Mouse (Mus musculus) left cerebral cortex, adult 2 months (tissue): ENCODE results near the gene Ky. TPM values are rescaled to one million over a fixed set of nuclear protein-coding genes. Genes with fewer than 3 reads are reported as not detected.

ENCODE experiments used
- DNase-seq, 2 experiments: peaks; one replicate each; pipeline ENCODE4 v3.0.0; 2021 to 2022; ENCODE audit warnings: low spot score in 2 of 2, mixed read lengths in 1 of 2; ENCODE audit errors: extremely low spot score in 1 of 2
- H3K27ac ChIP-seq: fragments of 200-600 bp; 2 replicates; pipeline ENCODE4 v1.8.1; 2022
- H3K4me3 ChIP-seq: fragments of 200-600 bp; 2 replicates; pipeline ENCODE4 v1.8.1; 2022
- CTCF ChIP-seq: fragments of 200-600 bp; IDR thresholded peaks from 2 replicates; pipeline ENCODE4 v1.8.1; 2022; ENCODE audit warnings: antibody characterized with exemption, mild to moderate bottlenecking, moderate library complexity
- intact Hi-C: fragments of 180-260 bp; cut with DNase I; formaldehyde crosslinking; loops from one replicate; pipeline ENCODE4 v1.15.1; 2025
- total RNA-seq, 2 experiments: library from RNA; stranded (reverse); gene quantifications; 2 replicates each; pipeline ENCODE4 v1.2.3; 2021

The Ky gene
- total RNA-seq, 2 experiments from 2014 or later = 2.0 to 2.1 TPM

- Histone ChIP-seq H3K4me3 (no peak overlapping the region), H3K27ac (no peak overlapping the region)
- TF ChIP-seq CTCF = no peak
- intact Hi-C loops = loop anchor here (2.0 to 10.0 kb wide), 2 partner anchors 853 to 1229 kb away; no protein-coding TSS in a partner anchor
- DNase-seq = no peak
Observed at GRCm38 (mm10) chr9:102543761-102544115, 38.2 kb downstream of the Ky start.

GRCm38 (mm10) chr9:102544116-102544772 is 38.7 kb downstream of the Ky start:
- TF ChIP-seq CTCF = no peak
- no peak for DNase-seq
- intact Hi-C loops = loop anchor here (2.0 to 10.0 kb wide), 2 partner anchors 853 to 1229 kb away; no protein-coding TSS in a partner anchor
- Histone ChIP-seq H3K4me3 (peak overlapping the region; percentile 36), H3K27ac (no peak overlapping the region)

- TF ChIP-seq CTCF = peak; percentile 95
- Histone ChIP-seq H3K4me3 (peak overlapping the region; percentile 36), H3K27ac (no peak overlapping the region)
- DNase-seq = peak; percentile 84 to 92
- intact Hi-C loops = loop anchor here (1.0 to 10.0 kb wide), 4 partner anchors 142 to 1363 kb away; no protein-coding TSS in a partner anchor
Observed at GRCm38 (mm10) chr9:102544773-102545366, 39.3 kb downstream of the Ky start.

- no peak for DNase-seq
- Histone ChIP-seq H3K4me3 (peak overlapping the region; percentile 36; the same call in 1 of the 2 replicates), H3K27ac (no peak overlapping the region)
- intact Hi-C loops = loop anchor here (1.0 to 10.0 kb wide), 4 partner anchors 142 to 1363 kb away; no protein-coding TSS in a partner anchor
- TF ChIP-seq CTCF = no peak
Observed at GRCm38 (mm10) chr9:102545406-102546255, 40.1 kb downstream of the Ky start.

GRCm38 (mm10) chr9:102546256-102547027 is 40.9 kb downstream of the Ky start:
- intact Hi-C loops = loop anchor here (5.0 to 10.0 kb wide), 2 partner anchors 1232 to 1364 kb away; no protein-coding TSS in a partner anchor
- no peak for TF ChIP-seq CTCF

GRCm38 (mm10) chr9:102547028-102547354 is 41.4 kb downstream of the Ky start:
- intact Hi-C loops = loop anchor here (5.0 to 10.0 kb wide), 2 partner anchors 1232 to 1365 kb away; no protein-coding TSS in a partner anchor
- DNase-seq = no peak
- no peak for TF ChIP-seq CTCF
- Histone ChIP-seq H3K27ac (no peak overlapping the region), H3K4me3 (no peak overlapping the region)

More at GRCm38 (mm10) chr9:102546256-102547027, 40.9 kb downstream of the Ky start:
- no peak overlapping the region for H3K27ac ChIP-seq
- no peak overlapping the region for H3K4me3 ChIP-seq
- no peak for DNase-seq

GRCm38 (mm10) chr9:102549211-102549610 is 43.7 kb downstream of the Ky start:
- DNase-seq = no peak
- intact Hi-C loops = loop anchor here (5.0 to 10.0 kb wide), 2 partner anchors 1234 to 1367 kb away; no protein-coding TSS in a partner anchor

GRCm38 (mm10) chr9:102551771-102552170 is 46.2 kb downstream of the Ky start:
- no peak for TF ChIP-seq CTCF
- intact Hi-C loops = no loop called here
- H3K4me3 ChIP-seq = no peak overlapping the region

More at GRCm38 (mm10) chr9:102549211-102549610, 43.7 kb downstream of the Ky start:
- Histone ChIP-seq H3K27ac (no peak overlapping the region), H3K4me3 (no peak overlapping the region)
- TF ChIP-seq CTCF = no peak

GRCm38 (mm10) chr9:102553781-102554180 is 48.2 kb downstream of the Ky start:
- TF ChIP-seq CTCF = no peak
- intact Hi-C loops = no loop called here
- no peak for DNase-seq
- H3K27ac ChIP-seq = no peak overlapping the region
- H3K4me3 ChIP-seq = no peak overlapping the region

More at GRCm38 (mm10) chr9:102551771-102552170, 46.2 kb downstream of the Ky start:
- no peak overlapping the region for H3K27ac ChIP-seq
- no peak for DNase-seq

- no peak overlapping the region for H3K4me3 ChIP-seq
- no peak; the same call in none of the 2 replicates for TF ChIP-seq CTCF
- no peak for DNase-seq
- no peak overlapping the region for H3K27ac ChIP-seq
- intact Hi-C loops = no loop called here
Observed at GRCm38 (mm10) chr9:102558463-102558862, 52.9 kb downstream of the Ky start.

GRCm38 (mm10) chr9:102572888-102573287 is 67.3 kb downstream of the Ky start:
- no peak overlapping the region for H3K4me3 ChIP-seq
- DNase-seq = no peak
- no peak overlapping the region for H3K27ac ChIP-seq
- no peak for TF ChIP-seq CTCF
- intact Hi-C loops = no loop called here
